Mouse (Mus musculus) stomach, adult 2 months (tissue): ENCODE data around the gene Dmrta1. TPM values are rescaled to one million over a fixed set of nuclear protein-coding genes. Genes with fewer than 3 reads are reported as not detected.

Source experiments
- polyA plus RNA-seq: library from polyadenylated mRNA; depleted of rRNA; stranded (reverse); fragments of >200 nt; gene quantifications from 2 replicates; pipeline ENCODE4 v1.2.3, GENCODE M21; 2012; rRNA removed

The Dmrta1 gene
- 0.02 TPM in 1 of 2 replicates, not detected in the other for polyA plus RNA-seq

DNA sequence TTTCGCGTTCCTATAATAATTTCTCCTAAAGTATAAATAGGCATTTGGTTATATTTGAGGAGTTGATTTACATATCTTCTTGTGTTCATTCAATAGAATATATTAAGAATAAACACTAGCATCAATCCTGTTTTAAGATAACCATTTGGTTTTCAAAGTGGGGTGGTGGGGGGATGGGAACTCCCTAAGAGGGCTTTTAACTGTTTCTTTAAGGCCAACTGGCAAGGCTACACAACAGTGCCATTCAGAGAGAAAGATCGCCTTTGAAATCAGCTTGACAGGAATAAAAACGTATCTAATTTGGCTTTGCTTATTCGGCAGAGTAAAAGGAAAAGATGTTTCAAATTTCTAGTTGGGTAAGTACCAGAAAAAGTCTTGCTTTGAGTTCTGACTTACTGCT lies at the start of gene Dmrta1:
TSS of gene Dmrta1 (plus strand) at position 242 of the 400 bp plus-strand sequence.

